Mouse (Mus musculus) forebrain, embryonic 14.5 days (tissue): Measurements from ENCODE around the gene Jpt1. TPM values are rescaled to one million over a fixed set of nuclear protein-coding genes. Genes with fewer than 3 reads are reported as not detected.

Experiments
- ATAC-seq: fragments of 200-750 bp; cut with Nextera tagmentation; 2 replicates; pipeline ENCODE4 v1.8.0; 2017; ENCODE audit warnings: mild to moderate bottlenecking, moderate library complexity
- DNase-seq: peaks from one replicate; pipeline ENCODE4 v3.0.0-alpha.2; 2015; ENCODE audit warnings: low spot score
- H3K27ac ChIP-seq: fragments of 300-500 bp; sonication (generic); 2 replicates; pipeline ENCODE4 v1.5.1; 2014; ENCODE audit warnings: low read depth, mild to moderate bottlenecking, control low read depth, low read length, moderate library complexity
- H3K27me3 ChIP-seq: fragments of 300-500 bp; sonication (generic); replicated peaks from 2 replicates; pipeline ENCODE4 v1.6.1; 2014; ENCODE audit warnings: low read length, control low read depth, mixed read lengths; ENCODE audit not compliant: control insufficient read depth, insufficient read depth
- H3K36me3 ChIP-seq: fragments of 300-500 bp; sonication (generic); 2 replicates; pipeline ENCODE4 v1.6.1; 2014; ENCODE audit warnings: low read length, control low read depth; ENCODE audit not compliant: control insufficient read depth, insufficient read depth
- H3K4me1 ChIP-seq: fragments of 300-500 bp; sonication (generic); 2 replicates; pipeline ENCODE4 v1.6.1; 2014; ENCODE audit warnings: antibody characterized with exemption, low read length, control low read depth; ENCODE audit not compliant: control insufficient read depth, insufficient read depth
- H3K4me2 ChIP-seq: fragments of 300-500 bp; sonication (generic); 2 replicates; pipeline ENCODE4 v1.6.1; 2014; ENCODE audit warnings: mild to moderate bottlenecking, control low read depth, low read length
- H3K4me3 ChIP-seq: fragments of 300-500 bp; sonication (generic); 2 replicates; pipeline ENCODE4 v1.5.1; 2014; ENCODE audit warnings: low read depth, low read length, control low read depth
- H3K9ac ChIP-seq: fragments of 300-500 bp; sonication (generic); 2 replicates; pipeline ENCODE4 v1.6.1; 2014; ENCODE audit warnings: mild to moderate bottlenecking, low read length, control low read depth, moderate library complexity
- H3K9me3 ChIP-seq: fragments of 300-500 bp; sonication (generic); replicated peaks from 2 replicates; pipeline ENCODE4 v1.6.1; 2016; ENCODE audit warnings: low read length, control low read depth, mixed read lengths; ENCODE audit not compliant: control insufficient read depth
- WGBS: fragments of 180-500 bp; shearing (Covaris S2); extraction: QIAGEN DNeasy Blood & Tissue Kit; methylation state at CpG from one replicate; pipeline ENCODE4 v1.1.7; 2014; 5-methylcytosine and 5-hydroxymethylcytosine counted together
- polyA plus RNA-seq: library from polyadenylated mRNA; unstranded; fragments of >200 nt; fragmentation: Nextera tagmentation; extraction: Ambion mirVana; gene quantifications from 2 replicates; pipeline ENCODE4 v1.2.1, GENCODE M21; 2014

The Jpt1 gene
- polyA plus RNA-seq, 1 experiment from 2014 or later: 2,168 TPM

DNA sequence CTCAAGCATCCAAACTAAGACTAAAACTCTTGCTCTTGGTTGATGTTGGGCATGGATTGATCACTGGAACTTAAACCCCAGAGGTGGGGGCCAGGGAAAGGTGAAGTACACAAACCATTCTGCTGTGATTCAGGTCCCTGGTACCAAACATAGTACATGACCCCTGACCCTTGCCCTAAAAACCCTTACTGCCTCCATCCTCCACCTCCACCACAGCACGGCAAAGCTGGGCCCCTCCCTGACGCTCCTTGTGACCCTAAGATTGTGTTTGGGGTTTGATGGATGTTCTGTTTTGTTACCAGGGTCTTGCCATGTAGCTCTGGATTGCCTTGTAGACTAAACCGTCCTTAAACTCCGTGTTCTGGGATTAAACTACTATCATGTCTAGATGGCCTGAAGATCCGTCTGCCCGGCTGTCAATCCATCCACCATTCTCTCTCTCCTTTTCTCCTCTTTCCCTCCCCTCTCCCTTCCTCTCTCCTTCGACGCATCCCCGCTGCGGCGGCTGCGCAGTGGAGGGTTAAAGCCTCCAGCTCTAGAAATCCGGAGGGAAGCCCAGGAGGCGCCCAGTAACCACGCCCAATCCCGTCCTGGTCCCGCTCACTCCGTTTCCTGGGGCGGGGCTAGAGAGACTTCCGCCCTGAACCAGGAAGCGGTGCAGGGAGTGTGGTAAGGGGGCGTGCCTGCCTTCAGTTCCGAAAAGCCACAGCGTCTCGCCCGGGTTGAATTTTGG lies 39.0 kb downstream of the Jpt1 start, which contains the start of gene Armc7:
Gene Armc7 (plus strand): TSS at position 643 of the 733 bp plus-strand sequence.
- Histone ChIP-seq H3K9ac (peak within 1 kb of the TSS; percentile 66), H3K27ac (peak within 1 kb of the TSS; percentile 74), H3K4me1 (peaks cover 18% of the 10 kb centered on the region), H3K36me3 (no peaks in the 10 kb centered on the region), H3K4me3 (peak within 1 kb of the TSS; percentile 65), H3K9me3 (no peaks in the 10 kb centered on the region), H3K4me2 (peak within 1 kb of the TSS; percentile 95), H3K27me3 (no peaks in the 10 kb centered on the region)
- 2% methylated on average over 26 of the region's 26 CpGs for WGBS
- DNase-seq: peak; percentile 98
- ATAC-seq: peak; percentile 99

DNA sequence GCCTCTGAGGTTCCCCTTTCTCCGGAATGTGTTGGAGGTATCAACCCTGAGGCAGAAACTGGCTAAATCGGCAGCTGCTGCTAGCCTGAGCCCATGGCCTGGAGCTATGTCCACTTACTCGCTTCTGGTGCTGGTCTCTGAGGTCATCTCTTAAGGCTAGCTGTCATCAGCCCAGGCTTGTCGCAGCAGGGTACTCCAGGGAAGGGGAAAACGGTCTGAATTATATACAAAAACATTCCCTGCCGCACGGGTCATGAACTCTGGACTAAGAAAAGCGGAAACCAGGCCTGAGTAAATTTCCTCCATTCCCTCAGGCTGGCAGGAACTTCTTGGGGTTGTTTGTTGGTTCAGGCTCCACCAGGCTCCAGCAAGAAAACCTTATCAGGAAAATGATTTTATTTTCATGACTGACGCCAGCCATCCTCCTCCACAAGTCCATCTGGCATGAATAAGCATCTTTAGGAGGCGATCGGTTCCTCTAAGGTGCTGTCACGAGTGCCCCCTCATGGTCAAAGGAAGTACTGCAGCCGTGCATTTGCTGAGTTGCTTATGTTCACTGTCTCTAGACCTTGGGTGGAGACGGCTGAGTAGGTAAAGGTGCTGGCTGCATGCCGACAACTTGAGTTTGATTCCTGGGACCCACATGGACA lies 40.4 kb downstream of the Jpt1 start:
- 31% methylated on average over 15 of the region's 15 CpGs for WGBS

DNA sequence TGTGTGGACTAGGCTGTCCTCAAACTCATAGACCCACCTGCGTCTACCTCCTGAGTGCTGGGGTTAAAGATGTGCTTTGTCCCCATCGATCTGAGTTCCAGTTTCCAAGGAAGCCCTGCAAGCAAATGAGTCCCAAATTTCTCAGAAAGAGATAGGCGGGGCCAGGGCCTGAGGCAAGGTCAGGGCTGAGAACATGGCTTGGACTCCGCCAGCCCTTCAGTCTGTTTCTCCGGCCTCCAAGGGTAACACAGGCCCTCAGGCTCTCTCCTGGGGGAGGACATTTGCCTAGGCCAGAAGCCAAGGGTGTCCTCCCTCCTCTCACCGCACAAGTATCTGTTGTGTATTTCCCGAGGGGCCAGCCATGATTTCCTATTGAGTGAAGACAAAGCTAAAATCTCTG lies 42.0 kb downstream of the Jpt1 start:
- H3K36me3 ChIP-seq: no peaks in the 10 kb centered on the region
- no peak for DNase-seq
- H3K27ac ChIP-seq: no peak overlapping the region
- ATAC-seq: no peak
- H3K9me3 ChIP-seq: no peaks in the 10 kb centered on the region
- WGBS: 86% methylated on average over 7 of the region's 7 CpGs
- H3K4me1 ChIP-seq: peaks cover 17% of the 10 kb centered on the region
- H3K4me2 ChIP-seq: no peak overlapping the region
- no peak overlapping the region for H3K4me3 ChIP-seq
- H3K9ac ChIP-seq: no peak overlapping the region
- no peaks in the 10 kb centered on the region for H3K27me3 ChIP-seq

More for the DNA sequence above, 40.4 kb downstream of the Jpt1 start:
- H3K4me1 ChIP-seq: peaks cover 18% of the 10 kb centered on the region
- no peaks in the 10 kb centered on the region for H3K36me3 ChIP-seq
- no peaks in the 10 kb centered on the region for H3K27me3 ChIP-seq
- H3K4me3 ChIP-seq: no peak overlapping the region
- H3K9ac ChIP-seq: no peak overlapping the region
- H3K27ac ChIP-seq: no peak overlapping the region
- no peaks in the 10 kb centered on the region for H3K9me3 ChIP-seq
- peak; percentile 97 for DNase-seq
- peak; percentile 30; the same call in 1 of the 2 replicates for ATAC-seq
- no peak overlapping the region for H3K4me2 ChIP-seq

DNA sequence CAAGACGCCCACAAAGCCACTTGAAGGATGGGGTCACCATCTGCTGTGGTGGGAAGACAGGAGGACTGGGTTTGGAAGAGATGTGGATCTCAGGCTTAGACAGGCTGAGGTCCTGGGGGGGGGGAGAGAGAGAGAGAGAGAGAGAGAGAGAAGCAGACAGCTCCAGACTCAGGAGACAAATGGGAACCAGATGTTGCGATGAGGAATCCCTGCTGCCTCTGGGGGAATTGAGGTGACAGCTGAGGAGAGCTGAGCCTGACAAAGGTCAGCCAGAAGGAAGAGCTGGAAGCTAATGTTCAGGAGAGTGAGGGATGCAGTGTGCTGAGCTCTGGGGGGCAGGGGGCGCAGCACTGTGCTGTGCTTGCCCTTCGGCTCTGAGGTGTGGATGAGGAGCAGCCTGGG lies 47.0 kb downstream of the Jpt1 start:
- 53% methylated on average over 4 of the region's 4 CpGs for WGBS

DNA sequence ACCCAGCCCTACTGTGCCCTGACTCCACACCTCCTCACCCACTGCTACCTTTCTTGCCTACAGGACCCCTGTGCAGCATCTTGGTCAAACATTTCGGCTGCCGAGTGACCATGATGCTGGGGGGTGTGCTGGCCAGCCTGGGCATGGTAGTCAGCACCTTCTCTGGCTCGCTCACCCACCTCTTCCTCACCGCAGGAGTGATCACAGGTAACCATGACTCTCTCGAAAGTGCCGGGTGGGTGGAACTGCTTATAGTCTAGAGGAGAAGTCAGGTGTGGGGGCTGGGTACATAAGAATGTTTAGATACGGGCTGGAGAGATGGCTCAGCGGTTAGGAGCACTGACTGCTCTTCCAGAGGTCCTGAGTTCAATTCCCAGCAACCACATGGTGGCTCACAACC lies 49.3 kb downstream of the Jpt1 start:
- Histone ChIP-seq H3K4me3 (no peak overlapping the region), H3K9ac (no peak overlapping the region), H3K27me3 (no peaks in the 10 kb centered on the region), H3K36me3 (no peaks in the 10 kb centered on the region), H3K4me2 (no peak overlapping the region), H3K4me1 (no peaks in the 10 kb centered on the region), H3K9me3 (no peaks in the 10 kb centered on the region), H3K27ac (no peak overlapping the region)
- no peak for ATAC-seq
- 91% methylated on average over 8 of the region's 8 CpGs for WGBS
- no peak for DNase-seq

More for the DNA sequence above, 47.0 kb downstream of the Jpt1 start:
- ATAC-seq (no peak), DNase-seq (no peak)
- Histone ChIP-seq H3K4me3 (no peak overlapping the region), H3K36me3 (no peaks in the 10 kb centered on the region), H3K4me1 (no peaks in the 10 kb centered on the region), H3K27ac (no peak overlapping the region), H3K9me3 (no peaks in the 10 kb centered on the region), H3K9ac (no peak overlapping the region), H3K4me2 (no peak overlapping the region), H3K27me3 (no peaks in the 10 kb centered on the region)

DNA sequence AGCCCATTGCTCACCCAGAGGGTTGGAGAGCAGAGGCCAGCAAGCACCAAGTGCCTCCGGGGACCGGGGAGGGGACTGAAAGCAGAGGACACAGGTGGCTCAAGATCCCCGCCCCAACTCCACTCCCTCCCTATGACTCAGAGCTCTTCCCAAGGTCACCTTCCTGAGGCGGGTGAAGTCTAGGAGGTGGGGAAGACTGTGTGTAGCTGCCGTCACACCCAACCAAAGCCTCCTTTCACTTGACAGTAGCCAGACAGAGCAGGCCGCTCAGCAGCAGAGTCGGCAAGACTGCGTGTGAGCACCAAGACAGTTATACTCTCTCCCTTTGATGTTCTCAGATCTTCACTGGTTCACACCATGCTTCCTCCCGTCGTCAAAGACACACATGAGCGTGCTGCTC lies 50.8 kb downstream of the Jpt1 start:
- H3K4me3 ChIP-seq: no peak overlapping the region
- no peak overlapping the region for H3K4me2 ChIP-seq
- H3K27me3 ChIP-seq: no peaks in the 10 kb centered on the region
- DNase-seq (no peak), ATAC-seq (no peak)
- no peaks in the 10 kb centered on the region for H3K9me3 ChIP-seq
- no peaks in the 10 kb centered on the region for H3K4me1 ChIP-seq
- 84% methylated on average over 11 of the region's 11 CpGs for WGBS
- H3K27ac ChIP-seq: no peak overlapping the region
- no peaks in the 10 kb centered on the region for H3K36me3 ChIP-seq
- no peak overlapping the region for H3K9ac ChIP-seq

DNA sequence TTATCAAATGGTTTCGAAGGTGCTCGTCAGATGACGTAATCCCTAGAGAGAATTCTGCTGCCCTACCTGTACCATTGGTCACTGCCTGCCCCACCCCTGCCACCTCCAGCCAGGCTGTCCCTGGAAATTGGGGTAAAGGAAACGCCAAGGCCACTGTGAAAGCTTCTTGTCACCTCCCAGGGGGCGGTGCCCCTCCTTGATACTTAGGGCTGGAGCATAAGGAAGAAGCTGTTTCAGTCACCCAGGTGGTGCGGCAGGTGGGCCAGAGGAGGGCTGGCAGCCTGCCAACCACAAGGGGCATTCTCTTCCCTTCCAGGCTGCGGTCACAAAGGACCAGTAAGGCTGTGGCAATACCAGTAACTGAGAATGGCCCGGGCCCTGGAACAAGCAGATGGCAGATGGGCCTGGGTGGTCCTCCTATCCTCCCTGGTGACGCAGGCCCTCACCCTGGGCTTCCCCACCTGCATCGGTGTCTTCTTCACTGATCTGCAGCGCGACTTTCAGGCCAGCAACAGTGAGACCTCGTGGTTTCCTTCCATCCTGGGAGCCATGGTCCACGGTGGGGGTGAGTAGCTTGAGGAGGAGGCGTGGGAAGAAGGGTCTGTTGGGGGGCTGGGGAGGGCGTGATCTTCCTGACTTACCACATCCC lies 51.8 kb downstream of the Jpt1 start, which contains the start of gene Slc16a5:
Gene Slc16a5 (plus strand): TSS at position 232 of the 649 bp plus-strand sequence.
- ATAC-seq (no peak), DNase-seq (no peak)
- no peak within 1 kb of the TSS for H3K9ac ChIP-seq
- H3K27me3 ChIP-seq: no peaks in the 10 kb centered on the region
- no peaks in the 10 kb centered on the region for H3K9me3 ChIP-seq
- H3K27ac ChIP-seq: no peak within 1 kb of the TSS
- no peaks in the 10 kb centered on the region for H3K4me1 ChIP-seq
- H3K4me3 ChIP-seq: no peak within 1 kb of the TSS
- H3K4me2 ChIP-seq: no peak within 1 kb of the TSS
- WGBS: 73% methylated on average over 16 of the region's 16 CpGs
- no peaks in the 10 kb centered on the region for H3K36me3 ChIP-seq

DNA sequence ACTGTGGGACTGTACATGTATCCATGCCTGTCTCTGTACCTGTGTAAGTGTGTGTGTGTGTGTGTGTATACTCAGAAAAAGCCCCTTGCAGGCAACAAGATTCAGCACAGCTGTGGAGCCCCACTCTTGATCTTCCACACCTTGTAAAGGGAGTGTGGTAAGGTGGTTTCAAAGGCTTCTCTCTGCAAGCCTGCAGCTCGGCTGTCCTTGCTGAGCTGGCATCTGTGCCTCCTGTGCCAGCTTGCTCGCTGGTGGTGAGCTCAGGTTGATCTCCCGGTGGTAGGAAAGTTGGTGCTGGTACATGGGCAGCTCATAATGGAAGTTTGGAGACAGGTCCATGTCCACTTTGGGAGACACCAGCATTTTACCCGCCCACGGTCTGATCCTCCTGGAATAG lies 52.3 kb downstream of the Jpt1 start:
- no peak overlapping the region for H3K27ac ChIP-seq
- ATAC-seq (no peak), DNase-seq (no peak)
- H3K9ac ChIP-seq: no peak overlapping the region
- no peaks in the 10 kb centered on the region for H3K36me3 ChIP-seq
- H3K4me1 ChIP-seq: no peaks in the 10 kb centered on the region
- H3K9me3 ChIP-seq: no peaks in the 10 kb centered on the region
- H3K27me3 ChIP-seq: no peaks in the 10 kb centered on the region
- H3K4me3 ChIP-seq: no peak overlapping the region
- WGBS: 77% methylated on average over 5 of the region's 5 CpGs
- H3K4me2 ChIP-seq: no peak overlapping the region

DNA sequence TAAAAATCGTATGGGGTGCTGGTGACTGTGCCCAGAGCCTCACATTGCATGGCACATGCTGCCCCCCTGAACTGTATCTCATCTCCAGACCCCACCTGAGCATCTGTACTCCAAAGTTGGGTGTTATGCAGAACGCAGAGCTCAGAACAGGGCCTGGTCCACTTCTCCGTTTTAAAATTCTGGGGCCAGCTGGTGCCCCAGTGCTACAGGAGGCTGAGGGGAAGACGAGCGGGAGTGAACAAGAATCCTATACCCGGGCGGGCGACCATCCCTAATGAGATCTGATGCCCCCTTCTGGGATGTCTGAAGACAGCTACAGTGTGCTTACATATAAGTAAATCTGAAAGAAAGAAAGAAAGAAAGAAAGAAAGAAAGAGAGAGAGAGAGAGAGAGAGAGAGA lies 53.2 kb downstream of the Jpt1 start:
- WGBS: 16% methylated on average over 8 of the region's 8 CpGs

More for the DNA sequence above, 53.2 kb downstream of the Jpt1 start:
- Histone ChIP-seq H3K36me3 (no peaks in the 10 kb centered on the region), H3K9me3 (no peaks in the 10 kb centered on the region), H3K27ac (no peak overlapping the region), H3K4me1 (no peaks in the 10 kb centered on the region), H3K9ac (no peak overlapping the region), H3K4me3 (no peak overlapping the region), H3K27me3 (no peaks in the 10 kb centered on the region), H3K4me2 (no peak overlapping the region)
- ATAC-seq: no peak
- no peak for DNase-seq
